Mouse (Mus musculus) retina, adult 2 months (tissue): ENCODE results near the gene Wrap53.

Experiments used
- DNase-seq: peaks from one replicate; pipeline ENCODE4 v3.0.0-alpha.2; 2012; ENCODE audit warnings: low read depth, low spot score

The Wrap53 gene

DNA sequence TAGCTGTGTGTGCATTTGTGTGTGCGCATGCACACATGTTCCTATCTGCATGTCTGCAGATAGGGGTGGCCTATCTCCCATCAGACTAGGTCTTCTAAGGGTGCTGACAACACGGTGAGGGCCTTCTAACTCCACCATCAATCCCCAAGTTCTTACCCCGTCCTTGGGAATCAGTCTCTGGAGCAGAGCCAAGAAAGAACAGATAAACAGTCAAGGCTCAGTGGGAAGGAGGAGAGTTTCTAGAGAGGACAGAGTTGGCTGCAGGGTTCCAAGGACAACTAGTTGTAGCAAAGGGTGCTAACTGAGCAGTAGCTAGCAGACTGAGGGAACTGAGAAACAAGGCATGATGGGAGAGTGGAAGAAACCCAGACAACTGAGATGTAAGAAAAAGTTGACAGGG lies 21.7 kb upstream of the Wrap53 start:
- no peak for DNase-seq

DNA sequence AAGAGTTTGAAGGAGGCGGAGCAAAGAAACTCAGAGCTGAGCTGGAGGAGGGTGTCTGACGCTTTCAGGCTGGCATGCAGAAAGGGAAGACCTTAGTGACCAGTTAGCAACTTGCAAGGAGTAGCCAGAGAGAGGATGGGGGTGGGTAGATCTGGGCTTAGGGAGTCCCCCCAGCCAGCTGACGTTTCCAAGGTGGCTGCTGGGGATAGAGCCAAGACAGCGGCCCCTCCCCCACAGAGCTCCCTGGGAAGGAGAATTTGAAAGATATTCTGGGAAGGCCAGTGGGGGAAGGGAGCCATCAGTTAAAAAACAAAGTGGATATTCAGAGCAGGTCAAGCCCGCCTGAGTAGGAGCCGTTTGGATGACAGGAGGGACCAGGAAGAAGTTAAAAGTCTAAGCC lies 20.0 kb upstream of the Wrap53 start:
- DNase-seq, result no peak

DNA sequence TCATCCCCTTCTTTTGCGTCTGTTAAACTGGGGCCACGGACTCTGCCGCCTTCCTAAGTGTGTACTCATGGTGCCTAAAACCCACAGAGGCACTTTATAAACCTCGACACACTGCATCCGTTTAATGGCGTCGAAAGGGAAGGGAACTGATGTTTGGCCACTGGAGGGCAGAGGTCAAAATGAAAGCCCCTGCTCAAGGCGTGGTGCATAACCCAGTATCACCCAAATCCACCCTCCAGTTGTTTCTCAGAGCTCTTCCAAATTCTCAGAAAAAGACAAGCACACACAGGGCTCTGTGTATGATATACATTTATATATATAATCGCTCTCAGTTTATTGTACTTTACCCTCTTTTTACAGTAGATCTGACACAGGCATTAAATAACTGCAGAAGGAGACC lies 19.4 kb upstream of the Wrap53 start:
- DNase-seq, result no peak

DNA sequence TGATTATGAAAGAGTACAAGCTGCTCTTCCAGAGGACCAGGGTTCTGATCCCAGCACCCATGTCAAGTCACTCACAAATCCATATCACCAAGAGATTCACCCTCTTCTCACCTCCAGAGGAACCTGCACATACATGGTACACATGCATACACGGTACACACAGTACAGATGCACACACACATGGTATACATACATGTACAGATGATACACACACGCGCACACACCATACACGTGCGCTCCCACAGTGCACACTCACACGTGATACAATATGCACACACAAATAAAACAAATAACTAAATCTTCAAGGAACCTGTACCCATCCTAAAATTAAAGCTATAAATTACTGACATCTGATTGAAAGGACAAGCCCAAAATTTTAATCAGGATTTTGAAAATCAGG lies 14.8 kb upstream of the Wrap53 start:
- DNase-seq, result no peak

DNA sequence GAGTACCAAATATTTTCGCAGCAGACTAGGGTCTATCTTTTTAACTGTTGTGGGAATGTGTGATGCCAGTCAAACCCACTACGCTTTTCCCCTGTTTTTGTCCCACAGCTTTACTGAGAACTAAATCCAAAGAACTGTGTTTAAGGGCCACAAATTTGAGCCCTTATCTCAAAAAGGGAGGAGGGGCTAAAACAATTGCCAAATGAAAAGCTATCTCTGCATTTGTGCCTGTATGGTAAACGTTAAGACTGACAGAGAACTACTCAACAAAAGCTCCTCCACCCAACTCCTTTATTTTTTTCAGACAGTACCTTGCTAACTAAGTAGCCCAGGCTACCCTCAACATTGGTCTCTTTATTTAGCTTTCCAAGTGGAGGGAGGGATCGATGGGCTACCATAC lies 12.7 kb upstream of the Wrap53 start:
- no peak for DNase-seq

DNA sequence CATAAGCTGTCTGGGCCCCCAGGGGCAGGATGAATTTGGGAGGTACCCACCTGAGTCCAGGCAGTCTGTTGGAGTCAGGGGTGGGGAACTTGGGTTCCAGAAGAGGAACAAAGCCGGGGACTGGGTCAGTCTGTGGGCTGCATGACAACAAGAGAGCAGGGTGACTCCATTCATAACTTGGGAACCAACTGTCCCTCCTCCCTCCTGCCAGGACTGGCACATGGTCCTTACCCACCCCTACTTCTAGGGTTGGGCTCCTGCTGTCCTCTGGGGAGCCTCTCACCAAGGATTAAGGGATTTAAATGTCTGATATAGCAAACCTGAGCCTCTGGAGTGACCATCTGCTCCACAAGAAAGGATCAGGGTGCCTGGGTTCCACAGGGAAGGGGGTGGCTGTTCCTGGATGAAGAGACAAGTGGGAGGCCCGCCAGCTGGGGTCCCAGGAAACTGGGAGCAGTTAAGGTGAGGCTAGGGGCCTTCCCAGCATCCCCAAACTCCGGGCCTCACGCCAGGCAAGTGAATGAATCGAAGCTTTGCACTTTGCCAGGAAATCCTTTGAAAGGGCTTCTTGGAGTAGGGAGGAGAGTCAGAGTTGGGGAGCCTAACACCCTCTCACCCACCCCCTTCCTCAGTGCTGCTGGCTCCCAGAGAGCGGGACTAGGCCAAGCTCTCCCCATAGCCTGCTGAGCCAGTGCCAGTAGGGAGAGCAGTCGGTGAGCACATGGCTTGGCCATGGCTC lies 12.0 kb upstream of the Wrap53 start:
- peak; percentile 87 for DNase-seq

DNA sequence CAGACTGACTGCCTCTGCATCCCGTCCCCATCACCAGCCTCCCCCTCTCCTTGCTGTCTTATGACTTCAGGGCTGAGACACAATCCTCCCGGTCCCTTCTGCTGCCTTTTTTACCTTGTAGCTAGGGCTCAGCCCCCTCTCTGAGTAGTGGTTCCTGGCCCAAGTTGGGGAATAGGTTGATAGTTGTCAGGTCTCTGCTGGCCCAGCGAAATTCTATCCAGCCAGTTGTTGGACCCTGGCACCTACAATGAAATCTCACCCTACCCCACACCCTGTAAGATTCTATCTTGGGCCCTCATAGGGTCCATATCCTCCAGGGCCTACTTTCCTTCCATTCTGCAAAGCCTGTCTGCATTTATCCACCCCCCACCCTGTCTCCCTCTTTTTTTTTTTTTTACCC lies 11.4 kb upstream of the Wrap53 start:
- DNase-seq, result no peak

DNA sequence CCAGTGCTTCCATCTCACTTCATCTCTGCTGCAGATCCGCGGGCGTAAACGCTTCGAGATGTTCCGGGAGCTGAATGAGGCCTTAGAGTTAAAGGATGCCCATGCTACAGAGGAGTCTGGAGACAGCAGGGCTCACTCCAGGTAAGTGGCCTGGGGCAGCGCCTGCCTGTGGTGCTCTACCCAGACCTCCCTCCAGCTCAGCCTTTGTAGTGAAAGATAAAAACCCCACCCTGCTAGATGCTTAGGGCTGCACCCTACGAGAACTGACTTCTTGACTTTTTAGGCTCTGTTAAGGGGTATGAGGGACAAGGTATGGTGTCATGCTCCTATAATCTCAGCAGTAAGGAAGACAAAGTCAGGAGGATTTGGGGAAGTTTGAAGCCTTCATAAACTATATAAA lies 10.6 kb upstream of the Wrap53 start:
- no peak for DNase-seq

DNA sequence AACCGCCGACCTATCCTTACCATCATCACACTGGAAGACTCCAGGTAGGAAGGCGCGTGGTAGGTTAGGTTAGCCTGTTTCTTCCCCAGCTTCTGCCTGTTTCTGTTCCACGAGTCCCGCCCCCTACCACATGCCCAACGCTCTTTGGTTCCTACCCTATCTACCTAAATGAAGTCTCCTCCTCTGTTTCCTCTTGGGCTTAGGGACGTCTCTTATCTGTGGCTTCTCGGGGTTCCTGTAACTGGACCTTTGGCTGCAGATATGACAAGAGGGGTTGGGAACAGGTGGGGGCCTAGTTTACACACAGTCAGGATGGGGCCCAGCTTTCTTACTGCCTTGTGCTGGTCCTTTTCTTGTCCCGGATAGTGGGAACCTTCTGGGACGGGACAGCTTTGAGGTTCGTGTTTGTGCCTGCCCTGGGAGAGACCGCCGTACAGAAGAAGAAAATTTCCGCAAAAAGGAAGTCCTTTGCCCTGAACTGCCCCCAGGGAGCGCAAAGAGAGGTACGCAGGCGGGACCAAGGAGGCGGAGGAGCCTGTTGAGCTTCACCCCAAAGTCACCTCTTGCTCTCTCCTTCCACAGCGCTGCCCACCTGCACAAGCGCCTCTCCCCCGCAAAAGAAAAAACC lies 9.3 kb upstream of the Wrap53 start:
- no peak for DNase-seq

DNA sequence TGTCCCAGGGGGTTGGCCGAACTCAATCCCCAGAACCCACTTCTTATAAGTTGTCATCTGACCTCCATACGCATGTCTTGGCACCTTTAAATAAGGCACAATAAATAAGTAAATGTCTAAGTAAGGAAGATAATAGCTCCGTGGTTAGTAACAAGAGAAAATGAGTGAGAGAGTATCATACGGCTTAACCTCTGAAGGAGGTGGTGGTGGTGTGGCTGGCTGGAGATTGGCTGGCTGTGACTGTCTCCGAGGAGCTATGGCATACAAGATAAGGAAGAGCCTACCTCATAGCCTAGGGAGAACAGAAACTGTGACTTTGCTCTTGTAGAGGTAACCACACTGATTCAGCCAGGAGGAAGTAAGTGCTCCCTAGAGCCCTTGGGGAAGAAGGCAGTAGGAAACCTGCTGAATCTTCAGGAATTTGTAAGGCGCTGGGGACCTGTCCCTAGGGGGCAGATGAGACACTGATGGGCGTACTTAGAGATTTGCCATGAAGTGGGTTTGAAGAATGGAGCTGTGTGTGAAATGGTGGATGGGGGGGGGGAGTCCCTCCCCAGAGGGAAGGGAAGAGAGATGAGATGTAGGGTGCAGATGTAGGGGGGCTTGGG lies 5.8 kb upstream of the Wrap53 start:
- no peak for DNase-seq

DNA sequence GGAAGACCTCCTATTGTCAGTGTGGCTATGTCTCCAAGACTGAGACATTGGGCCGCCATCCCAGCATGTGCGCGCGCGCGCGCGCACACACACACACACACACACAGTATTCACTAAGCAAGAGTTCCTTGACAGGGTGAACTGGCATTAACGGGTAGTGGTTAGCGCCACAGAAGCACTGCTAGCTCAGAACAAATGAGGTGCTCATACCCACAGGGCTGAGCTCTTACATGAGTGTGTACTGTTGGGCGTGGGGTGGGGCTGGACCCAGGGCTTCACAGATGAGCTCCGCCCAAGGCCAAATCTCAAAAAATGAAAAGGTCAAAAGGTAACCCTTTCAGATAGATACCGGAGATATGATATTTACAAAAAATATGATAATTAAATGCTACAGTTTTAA lies 4.9 kb upstream of the Wrap53 start:
- DNase-seq, result no peak

DNA sequence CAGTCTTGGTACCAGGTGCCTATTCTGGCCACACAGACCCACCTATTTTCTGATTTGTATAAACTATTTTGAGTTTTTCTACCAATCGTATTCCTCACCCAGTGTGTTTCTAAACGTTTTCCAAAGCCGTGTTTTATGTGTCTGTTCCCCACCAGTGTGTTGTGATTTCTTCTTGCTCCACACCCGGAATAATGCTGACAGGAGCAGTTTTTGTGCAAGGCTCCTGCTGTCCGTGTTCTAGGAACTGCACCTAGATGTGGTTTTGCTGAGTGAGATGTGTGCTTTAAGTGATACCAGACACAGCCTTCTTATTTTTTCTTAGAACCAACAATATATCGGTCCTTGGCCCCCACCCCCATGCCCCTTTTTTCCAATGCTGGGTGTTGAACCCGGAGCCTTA lies 4.0 kb upstream of the Wrap53 start:
- DNase-seq, result no peak

DNA sequence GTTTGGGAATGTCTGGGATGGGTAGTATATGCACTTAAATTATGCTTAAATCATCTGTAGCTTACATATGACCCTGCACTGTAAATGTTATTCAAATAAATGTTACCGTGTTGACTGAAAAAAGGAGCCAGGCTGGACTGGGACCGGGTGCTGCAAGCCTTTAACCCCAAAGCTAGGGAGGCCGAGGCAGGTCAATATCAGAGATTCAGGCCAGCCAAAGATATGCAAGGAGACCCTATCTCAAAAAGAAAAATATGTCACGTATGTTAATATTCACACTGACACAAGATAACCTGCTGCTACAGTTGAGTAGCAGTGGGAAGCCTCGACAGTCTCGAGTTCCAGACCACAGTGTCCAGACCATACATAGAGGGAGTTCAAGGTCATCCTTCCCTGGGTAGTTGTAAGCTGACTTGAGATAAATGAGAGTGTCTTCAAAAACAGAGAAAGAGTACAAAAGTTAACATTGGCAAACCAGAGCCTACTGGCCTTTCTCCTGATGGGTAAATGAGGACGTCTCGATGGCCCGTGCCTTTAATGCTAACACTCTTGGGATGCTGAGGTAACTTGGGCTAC lies 2.3 kb upstream of the Wrap53 start:
- no peak for DNase-seq

DNA sequence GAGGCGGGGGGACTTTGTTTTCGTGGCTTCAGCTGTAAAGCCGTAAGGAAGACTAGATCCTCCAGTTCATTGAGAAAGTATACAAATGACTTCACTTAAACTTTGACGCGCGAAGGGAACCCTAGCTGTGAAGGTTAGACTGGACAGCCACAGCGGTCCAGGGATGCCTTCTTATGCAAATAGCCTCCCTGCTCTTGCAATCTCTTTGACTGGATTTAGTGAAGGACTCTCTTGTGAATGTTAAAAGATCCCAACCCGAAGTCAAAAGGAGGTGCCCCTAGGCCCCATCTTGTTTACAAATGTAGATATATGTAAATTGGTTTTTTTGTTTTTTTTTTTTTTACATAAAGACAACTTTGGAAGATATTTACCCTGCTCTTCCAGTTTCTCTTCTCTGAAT lies 1.8 kb upstream of the Wrap53 start:
- no peak for DNase-seq

DNA sequence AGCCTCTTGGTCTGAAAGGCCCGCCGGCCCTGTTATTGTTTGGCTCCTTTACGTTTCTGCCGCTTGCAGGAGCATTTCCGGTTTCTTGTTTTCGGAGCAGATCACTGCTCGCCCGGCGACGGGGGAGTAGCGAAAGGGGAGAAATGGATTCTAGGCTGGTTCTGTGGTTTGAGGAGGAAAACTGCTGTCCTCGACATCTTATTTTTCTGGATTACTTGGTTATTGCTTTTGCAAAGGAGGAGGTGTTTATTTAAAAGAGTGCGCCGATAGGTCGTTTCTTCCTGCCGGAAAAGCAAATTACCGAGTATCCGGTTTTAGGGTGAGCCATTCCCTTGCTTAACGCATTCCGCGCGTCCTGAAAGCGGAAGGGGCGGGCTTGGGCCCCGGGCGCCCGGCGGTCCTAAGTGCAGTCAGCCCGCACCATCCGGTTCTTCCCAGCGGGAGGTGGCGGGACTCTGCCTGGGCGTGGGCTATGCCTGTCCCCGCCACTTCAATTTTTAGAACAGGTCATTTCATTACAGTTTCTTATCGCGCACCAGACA lies 1.2 kb upstream of the Wrap53 start:
- DNase-seq, result peak; percentile 84

DNA sequence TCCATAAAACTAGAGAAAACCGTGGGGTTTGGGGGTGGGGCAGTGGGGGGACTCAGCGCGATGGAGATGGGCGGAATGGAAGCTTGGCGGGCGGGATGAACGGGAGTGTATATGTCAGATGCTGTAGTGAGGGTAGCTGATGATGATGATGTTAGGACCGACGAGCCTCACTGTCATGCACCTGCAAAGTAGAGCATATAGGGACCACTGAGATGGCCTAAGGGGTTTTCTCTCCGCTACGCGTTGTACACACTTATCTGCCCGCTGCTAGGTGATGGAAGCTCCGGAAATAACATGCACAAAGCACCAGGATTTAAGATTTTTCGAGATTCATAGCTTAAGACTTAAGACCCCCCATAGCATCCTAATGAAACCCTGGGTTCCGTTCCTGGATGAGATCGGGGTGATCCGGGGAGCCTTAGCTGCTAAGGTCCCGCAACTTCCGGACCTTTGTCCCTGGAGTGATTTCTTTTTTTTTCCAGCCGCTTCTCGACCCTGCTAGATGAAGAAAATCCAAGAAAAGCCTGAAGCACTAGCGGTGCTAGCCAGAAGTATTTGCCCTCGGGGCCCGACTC lies 604 bp upstream of the Wrap53 start:
- no peak for DNase-seq

DNA sequence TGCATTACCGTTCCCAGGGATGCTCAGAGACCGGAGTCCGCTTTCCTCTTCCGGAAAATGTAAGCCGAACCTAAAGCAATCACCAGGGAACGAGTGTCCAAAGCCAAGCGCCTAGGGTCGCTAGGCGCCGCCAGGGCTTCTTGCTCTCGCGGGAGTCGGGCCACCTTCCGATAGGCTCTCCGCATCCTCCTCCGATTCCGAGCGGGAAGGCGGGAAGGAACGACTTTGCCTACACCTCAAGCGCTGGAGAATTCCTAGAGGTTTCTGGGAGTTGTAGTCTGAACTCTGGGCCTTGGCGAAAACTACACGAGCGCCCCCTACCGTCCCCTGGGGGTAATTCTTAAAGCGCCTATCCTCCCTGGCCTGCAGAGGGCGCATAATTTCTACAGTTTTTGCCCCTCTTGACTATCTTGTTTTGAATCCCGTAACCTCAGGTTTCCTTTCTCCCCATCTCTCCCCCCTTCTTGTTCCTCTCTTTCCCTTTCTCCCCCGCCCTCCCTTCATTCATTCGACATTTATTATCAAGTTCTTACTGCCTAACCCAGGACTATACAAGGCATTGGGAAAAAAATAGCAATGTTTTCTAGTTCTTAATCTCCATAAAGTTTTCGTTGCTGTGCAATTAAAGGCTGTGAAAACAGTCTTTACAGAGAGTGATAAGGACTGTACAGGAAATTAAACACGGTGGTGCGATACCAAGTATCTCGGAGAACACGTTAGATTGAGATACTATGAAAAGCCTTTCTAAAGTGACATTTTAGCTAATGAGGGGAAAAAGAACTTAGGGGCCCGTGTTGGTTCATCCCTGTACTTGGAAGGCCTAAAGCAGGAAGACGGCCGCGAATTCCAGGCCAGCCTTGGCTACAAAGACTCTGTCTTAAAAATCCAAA lies 682 bp downstream of the Wrap53 start:
- DNase-seq, result peak; percentile 95

DNA sequence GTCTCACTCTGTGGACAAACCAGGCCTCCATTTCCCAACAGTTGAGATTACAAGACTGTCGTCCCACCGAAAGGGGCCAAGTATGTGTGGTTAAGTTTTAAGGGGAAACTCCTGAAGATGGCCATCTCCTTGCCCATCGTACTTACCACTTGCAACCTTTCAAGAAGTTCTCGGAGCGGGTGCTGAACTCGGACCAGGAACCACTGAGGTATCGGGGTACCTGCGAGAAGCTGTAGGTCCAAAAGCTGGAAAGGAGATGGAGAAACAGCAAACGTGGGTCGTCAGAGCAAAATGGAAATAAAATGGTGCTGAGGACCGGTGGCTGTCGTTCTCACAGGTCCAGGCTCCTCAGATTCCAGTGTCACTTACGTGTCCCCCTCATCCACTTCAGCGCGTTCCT lies 1.8 kb downstream of the Wrap53 start:
- no peak for DNase-seq

DNA sequence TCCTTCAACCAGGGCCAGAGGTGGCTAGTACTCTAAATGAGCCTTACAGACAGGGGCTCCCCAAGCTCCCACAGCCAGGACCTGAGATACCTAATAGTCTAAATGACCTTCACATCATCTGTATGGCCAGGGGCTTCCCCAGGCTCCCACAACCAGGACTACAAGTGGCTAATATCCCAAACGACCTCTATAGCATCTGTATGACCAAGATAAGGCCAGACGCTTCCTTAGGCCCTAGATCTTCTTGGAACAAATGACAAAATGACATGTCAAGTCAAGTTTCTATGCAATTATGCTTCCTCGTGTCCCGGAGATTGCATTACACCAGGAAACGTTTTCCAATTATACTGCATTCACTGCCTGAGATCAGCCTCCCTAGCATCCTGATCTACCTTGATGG lies 3.7 kb downstream of the Wrap53 start:
- no peak for DNase-seq

DNA sequence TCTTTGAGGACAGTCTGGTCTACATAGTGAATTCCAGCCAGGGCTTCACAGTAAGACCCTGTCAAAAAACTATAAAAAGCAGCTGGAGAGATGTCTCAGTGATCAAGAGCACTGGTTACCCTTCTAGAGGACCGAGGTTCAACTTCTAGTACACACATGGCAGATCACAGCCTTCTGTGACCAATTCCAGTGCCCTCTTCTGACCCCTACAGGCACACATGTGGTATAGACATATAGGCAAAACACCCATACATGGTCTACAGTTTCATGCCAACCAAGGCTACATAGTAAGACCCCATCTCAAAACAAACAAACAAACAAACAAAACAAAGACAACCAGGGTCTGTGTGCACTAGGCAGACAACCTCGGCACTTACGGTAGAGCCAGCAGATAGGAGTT lies 4.8 kb downstream of the Wrap53 start:
- DNase-seq, result no peak

DNA sequence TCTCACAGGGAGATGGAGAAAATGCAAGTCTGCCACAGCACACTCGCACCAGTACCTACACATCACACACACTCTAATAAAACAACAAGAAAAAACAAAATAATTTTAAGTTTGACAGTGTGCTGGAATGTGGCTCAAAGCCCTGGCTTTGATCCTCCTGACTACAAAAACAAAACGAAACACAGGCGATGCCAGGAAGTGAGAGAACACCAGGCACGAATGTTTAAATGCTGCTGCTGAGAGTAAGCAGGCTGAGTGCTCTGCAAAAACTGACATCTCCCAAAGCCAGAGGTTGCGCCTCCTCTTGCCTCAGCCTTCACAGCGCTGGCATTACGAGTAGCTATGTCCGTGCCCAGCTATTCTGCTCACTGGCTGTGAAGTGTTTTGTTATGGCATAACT lies 14.9 kb downstream of the Wrap53 start:
- DNase-seq, result no peak
